Comparison of ENCODE assay signal across 12 mouse cellular contexts in the genomic region with DNA sequence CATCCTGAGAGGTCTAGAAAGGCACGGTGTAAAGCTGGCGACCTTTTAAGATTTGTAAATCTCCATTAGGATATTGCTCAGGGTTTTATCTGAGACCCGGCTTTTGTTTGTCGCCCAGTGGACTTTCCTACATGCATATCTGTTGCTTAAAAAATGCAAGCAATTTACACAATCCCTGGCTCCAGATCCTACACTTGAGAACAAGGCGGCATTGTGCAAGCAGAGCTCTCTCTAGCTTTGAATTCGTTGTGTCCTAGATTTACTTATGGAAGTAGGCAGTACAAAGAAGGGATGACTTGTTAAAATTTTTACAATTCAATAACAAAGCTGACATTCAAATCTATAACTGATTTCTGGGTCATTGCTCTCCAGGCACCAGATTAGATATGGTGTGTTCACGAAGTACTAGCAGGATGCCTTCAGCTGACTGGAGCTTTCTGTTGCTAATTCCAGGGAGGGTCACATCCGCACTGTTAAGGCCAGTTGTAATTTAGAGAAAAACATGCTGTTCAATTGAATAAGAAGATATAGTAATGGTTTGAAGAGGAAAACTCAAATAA.
DNase-seq lines count a peak whose midpoint lies in the region; ATAC-seq lines count a peak whose summit lies in the region.
"Had no signal": no experiment of that assay in that cellular context is flagged by ENCODE, and none has a peak within 500 bp of the region (broad histone marks: within the 10 kb centered on the region; RNA-seq: fewer than 3 reads in every experiment).

No protein-coding gene starts in this region.

- H3K4me3 ChIP-seq in heart, embryonic 12.5 days, result no peak overlapping the region
- H3K4me3 ChIP-seq in limb, embryonic 12.5 days (replicated peaks), result no peak overlapping the region
- no peak overlapping the region for H3K4me3 ChIP-seq in limb, embryonic 10.5 days
- H3K4me3 ChIP-seq in midbrain, embryonic 13.5 days (replicated peaks), result no peak overlapping the region
- H3K4me3 ChIP-seq: embryonic facial prominence, embryonic 15.5 days had no signal

- no peaks in the 10 kb centered on the region for H3K36me3 ChIP-seq in heart, embryonic 12.5 days
- no peaks in the 10 kb centered on the region for H3K36me3 ChIP-seq in limb, embryonic 12.5 days
- H3K36me3 ChIP-seq in limb, embryonic 10.5 days, result no peaks in the 10 kb centered on the region
- H3K36me3 ChIP-seq in midbrain, embryonic 13.5 days, result no peaks in the 10 kb centered on the region
- H3K36me3 ChIP-seq: embryonic facial prominence, embryonic 15.5 days had no signal

- 20% methylated on average over 8 of the region's 8 CpGs for WGBS in heart, embryonic 12.5 days
- WGBS in limb, embryonic 12.5 days, result 71% methylated on average over 8 of the region's 8 CpGs
- WGBS in limb, embryonic 10.5 days, result 84% methylated on average over 8 of the region's 8 CpGs
- 35% methylated on average over 8 of the region's 8 CpGs for WGBS in midbrain, embryonic 13.5 days

- no peaks in the 10 kb centered on the region for H3K9me3 ChIP-seq in heart, embryonic 12.5 days (replicated peaks)
- no peaks in the 10 kb centered on the region for H3K9me3 ChIP-seq in limb, embryonic 12.5 days
- no peaks in the 10 kb centered on the region for H3K9me3 ChIP-seq in limb, embryonic 10.5 days (replicated peaks)
- no peaks in the 10 kb centered on the region for H3K9me3 ChIP-seq in midbrain, embryonic 13.5 days
- H3K9me3 ChIP-seq: embryonic facial prominence, embryonic 15.5 days had no signal

- peak overlapping the region; percentile 49 for H3K4me2 ChIP-seq in heart, embryonic 12.5 days
- H3K4me2 ChIP-seq in limb, embryonic 12.5 days, result no peak overlapping the region
- no peak overlapping the region for H3K4me2 ChIP-seq in midbrain, embryonic 13.5 days (replicated peaks)
- H3K4me2 ChIP-seq: embryonic facial prominence, embryonic 15.5 days had no signal

- no peaks in the 10 kb centered on the region for H3K27me3 ChIP-seq in heart, embryonic 12.5 days (replicated peaks)
- no peaks in the 10 kb centered on the region for H3K27me3 ChIP-seq in limb, embryonic 12.5 days
- H3K27me3 ChIP-seq in limb, embryonic 10.5 days (ENCODE audit: low read depth, poor library complexity, severe bottlenecking), result no peaks in the 10 kb centered on the region
- no peaks in the 10 kb centered on the region for H3K27me3 ChIP-seq in midbrain, embryonic 13.5 days
- H3K27me3 ChIP-seq: embryonic facial prominence, embryonic 15.5 days had no signal

- no peak overlapping the region for H3K9ac ChIP-seq in heart, embryonic 12.5 days
- H3K9ac ChIP-seq in limb, embryonic 12.5 days (replicated peaks), result no peak overlapping the region
- H3K9ac ChIP-seq in midbrain, embryonic 13.5 days (replicated peaks), result no peak overlapping the region
- H3K9ac ChIP-seq: embryonic facial prominence, embryonic 15.5 days; liver, embryonic 14.5 days had no signal

- H3K4me1 ChIP-seq in heart, embryonic 12.5 days (replicated peaks), result peaks cover 6% of the 10 kb centered on the region; the same call in 1 of the 2 replicates
- H3K4me1 ChIP-seq in limb, embryonic 12.5 days (replicated peaks), result peaks cover 16% of the 10 kb centered on the region
- peaks cover 12% of the 10 kb centered on the region for H3K4me1 ChIP-seq in limb, embryonic 10.5 days
- H3K4me1 ChIP-seq in midbrain, embryonic 13.5 days (replicated peaks), result no peaks in the 10 kb centered on the region

- peak overlapping the region; percentile 1; the same call in 1 of the 2 replicates for H3K27ac ChIP-seq in heart, embryonic 12.5 days (ENCODE audit: poor library complexity, severe bottlenecking)
- 0 out of 2 replicates have a peak overlapping the region, but pooled peaks have one; percentile 37 for H3K27ac ChIP-seq in limb, embryonic 12.5 days
- no peak overlapping the region for H3K27ac ChIP-seq in limb, embryonic 10.5 days
- H3K27ac ChIP-seq in midbrain, embryonic 13.5 days, result no peak overlapping the region
- H3K27ac ChIP-seq: embryonic facial prominence, embryonic 15.5 days; liver, embryonic 14.5 days had no signal

- ATAC-seq in heart, embryonic 12.5 days (ENCODE audit: insufficient number of reproducible peaks, low FRiP score), result no peak
- no peak for ATAC-seq in limb, embryonic 12.5 days (ENCODE audit: insufficient number of reproducible peaks, insufficient read depth, low FRiP score, low TSS enrichment, low read depth)
- ATAC-seq in midbrain, embryonic 13.5 days, result 0 out of 2 replicates have a peak, but pooled peaks have one; percentile 30

- no peak for DNase-seq in heart, adult 8-10 months (ENCODE audit: low spot score)
- DNase-seq in limb, embryonic 10.5 days (ENCODE audit: low spot score), result no peak
- peak; percentile 73 for DNase-seq in brain, adult 2 months (ENCODE audit: low read depth, low spot score)
- no peak for DNase-seq in adrenal gland, postnatal 36 days
- no peak for DNase-seq in cerebellum, adult 11-12 months
- DNase-seq: cerebellum, postnatal 10 days; kidney, adult 8-10 months had no signal

Comparison
In these comparisons a context has a peak if more than half of its experiments do, and no peak if none do; other contexts are left out.
1. H3K27ac ChIP-seq: peak in heart, embryonic 12.5 days (single experiment) and limb, embryonic 12.5 days (single experiment); none in limb, embryonic 10.5 days (single experiment) and midbrain, embryonic 13.5 days (single experiment).